Mouse (Mus musculus) CH12.LX (cell line): ENCODE measurements around the gene Itgb3.

Source experiments
- CHD2 ChIP-seq: IDR thresholded peaks from 2 replicates; pipeline ENCODE4 v1.6.1; 2011; ENCODE audit warnings: low read length, improper control_type of control experiment
- CTCF ChIP-seq, 2 experiments: IDR thresholded peaks in 1 of 2; conservative IDR thresholded peaks in 1 of 2; 2 replicates each; pipeline ENCODE4 v1.5.1; 2011 to 2012; ENCODE audit warnings: low read depth in 2 of 2, low read length in 2 of 2, improper control_type of control experiment in 1 of 2, inconsistent platforms in 1 of 2, mild to moderate bottlenecking in 1 of 2, moderate library complexity in 1 of 2
- HCFC1 ChIP-seq: IDR thresholded peaks from 2 replicates; pipeline ENCODE4 v1.6.1; 2012; ENCODE audit warnings: low read depth, mild to moderate bottlenecking, inconsistent platforms, low read length, improper control_type of control experiment
- ZMIZ1 ChIP-seq: IDR thresholded peaks from 2 replicates; pipeline ENCODE4 v1.6.1; 2012; ENCODE audit warnings: low read depth, mild to moderate bottlenecking, inconsistent platforms, low read length, improper control_type of control experiment
- ZNF384 ChIP-seq: IDR thresholded peaks from 2 replicates; pipeline ENCODE4 v1.6.1; 2012; ENCODE audit warnings: low read depth, low read length, improper control_type of control experiment, inconsistent platforms

DNA sequence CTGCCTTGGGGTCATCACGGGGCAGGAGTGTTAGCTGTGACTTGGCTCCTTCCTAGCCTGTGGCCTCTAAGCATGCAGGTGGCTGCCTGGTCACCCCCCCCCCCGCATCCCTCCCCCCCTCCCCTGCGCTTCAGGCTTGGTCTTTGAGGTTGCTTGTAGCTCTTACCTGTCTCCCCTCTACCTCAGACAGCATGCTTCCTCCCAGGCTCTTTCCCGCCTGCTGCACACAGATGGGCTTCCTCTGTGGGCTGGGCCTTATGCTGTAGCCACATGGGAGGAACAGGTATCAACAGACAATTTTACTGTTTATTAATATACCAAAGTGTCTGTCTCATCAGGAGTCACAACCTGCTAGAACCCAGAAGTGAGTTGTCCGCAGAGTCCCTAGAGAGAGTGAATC lies 38.8 kb downstream of the Itgb3 start:
- TF ChIP-seq ZMIZ1 (no peak), ZNF384 (no peak), CTCF (conservative IDR thresholded peaks at IDR 0.05 in 1 of 2, IDR thresholded peaks at IDR 0.05 in 1 of 2; ENCODE audit: low read depth in 2 of 2, low read length in 2 of 2) (no peak), HCFC1 (no peak), CHD2 (no peak)
